Mouse (Mus musculus) cortical plate, adult 2 months (tissue): ENCODE results near the gene Dennd1b.

ENCODE experiments used
- CTCF ChIP-seq: fragments of 200-500 bp; IDR thresholded peaks from 2 replicates; pipeline ENCODE4 v1.5.1; 2011; ENCODE audit warnings: mild to moderate bottlenecking, control low read depth, low read length; ENCODE audit not compliant: insufficient read depth; ENCODE audit errors: extremely low read depth
- POLR2A ChIP-seq: fragments of 200-500 bp; IDR thresholded peaks from 2 replicates; pipeline ENCODE4 v1.6.1; 2011; ENCODE audit warnings: mild to moderate bottlenecking, low read length, control low read depth; ENCODE audit not compliant: insufficient read depth; ENCODE audit errors: extremely low read depth

DNA sequence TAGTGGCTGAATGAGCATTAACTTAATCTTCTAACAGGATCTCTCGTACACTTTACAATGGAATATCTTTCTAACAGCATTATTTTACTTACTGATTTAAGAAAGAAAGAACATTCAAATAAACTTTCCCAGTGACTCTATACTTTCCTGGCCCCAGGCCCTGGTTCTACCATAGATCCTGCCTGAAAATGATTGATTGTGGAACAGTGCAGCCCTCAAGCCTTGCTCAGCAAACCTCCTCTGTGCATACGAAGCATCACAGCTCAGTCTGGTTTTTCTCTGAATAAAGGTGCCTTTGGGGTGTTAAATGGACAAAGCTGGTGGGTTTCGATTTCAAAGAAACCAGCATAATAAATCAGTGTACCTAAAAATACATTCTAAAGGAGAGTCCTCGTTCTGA, 260.6 kb downstream of the Dennd1b start:
- TF ChIP-seq CTCF: no peak
- TF ChIP-seq POLR2A: no peak
